7 mouse cellular contexts compared by ENCODE assay signal in genomic region chr13:6648669-6649233, GRCm38 (mm10). TPM values are rescaled to one million over a fixed set of nuclear protein-coding genes. Genes with fewer than 3 reads are reported as not detected.
DNase-seq lines count a peak whose midpoint lies in the region; ATAC-seq lines count a peak whose summit lies in the region.

Gene Pfkp (minus strand): TSS chr13:6648777.

- no peak within 1 kb of the TSS for H3K27ac ChIP-seq in embryonic facial prominence, embryonic 11.5 days (replicated peaks; ENCODE audit: low read depth, low read length)
- no peak within 1 kb of the TSS for H3K27ac ChIP-seq in limb, embryonic 11.5 days (replicated peaks; ENCODE audit: low read depth, low read length)
- peak within 1 kb of the TSS; percentile 78 for H3K27ac ChIP-seq in midbrain, embryonic 14.5 days (replicated peaks; ENCODE audit: low read depth, low read length)

- 3% methylated on average over 34 of the region's 34 CpGs for WGBS in embryonic facial prominence, embryonic 11.5 days
- 3% methylated on average over 34 of the region's 34 CpGs for WGBS in limb, embryonic 11.5 days
- 2% methylated on average over 34 of the region's 34 CpGs for WGBS in midbrain, embryonic 14.5 days

- H3K36me3 ChIP-seq in embryonic facial prominence, embryonic 11.5 days (replicated peaks; ENCODE audit: control insufficient read depth, insufficient read depth, low read depth, low read length): no peaks in the 10 kb centered on the region
- no peaks in the 10 kb centered on the region for H3K36me3 ChIP-seq in limb, embryonic 11.5 days (ENCODE audit: control insufficient read depth, insufficient read depth, low read length)
- H3K36me3 ChIP-seq in midbrain, embryonic 14.5 days (ENCODE audit: control insufficient read depth, insufficient read depth, low read length): no peaks in the 10 kb centered on the region

- peak; percentile 95 for DNase-seq in adrenal gland, postnatal 14 days
- DNase-seq in embryonic facial prominence, embryonic 11.5 days (ENCODE audit: low spot score): peak; percentile 88
- peak; percentile 99 for DNase-seq in heart, adult 11 months
- DNase-seq in kidney, adult 18-20 months: peak; percentile 90
- DNase-seq in limb, embryonic 11.5 days (ENCODE audit: low spot score): peak; percentile 84
- DNase-seq in midbrain, embryonic 14.5 days: peak; percentile 95
- peak; percentile 80 to 94 for DNase-seq in spleen, adult 18-20 months

- ATAC-seq in embryonic facial prominence, embryonic 11.5 days (replicated peaks; ENCODE audit: insufficient number of reproducible peaks, low FRiP score, low TSS enrichment, low read depth): peak; percentile 95
- peak; percentile 93 for ATAC-seq in limb, embryonic 11.5 days (ENCODE audit: insufficient number of reproducible peaks, low FRiP score, low TSS enrichment, low read depth)
- ATAC-seq in midbrain, embryonic 14.5 days (ENCODE audit: low FRiP score, low TSS enrichment): peak; percentile 94

- H3K9me3 ChIP-seq in embryonic facial prominence, embryonic 11.5 days (replicated peaks; ENCODE audit: control insufficient read depth, low read length): no peaks in the 10 kb centered on the region
- no peaks in the 10 kb centered on the region for H3K9me3 ChIP-seq in limb, embryonic 11.5 days (ENCODE audit: control insufficient read depth, low read length)
- no peaks in the 10 kb centered on the region for H3K9me3 ChIP-seq in midbrain, embryonic 14.5 days (ENCODE audit: control insufficient read depth, low read length)

- peak within 1 kb of the TSS; percentile 97 for H3K4me2 ChIP-seq in embryonic facial prominence, embryonic 11.5 days (ENCODE audit: low read depth, low read length)
- H3K4me2 ChIP-seq in limb, embryonic 11.5 days (ENCODE audit: low read depth, severe bottlenecking): peak within 1 kb of the TSS; percentile 99
- peak within 1 kb of the TSS; percentile 99 for H3K4me2 ChIP-seq in midbrain, embryonic 14.5 days (ENCODE audit: low read length)

- H3K9ac ChIP-seq in embryonic facial prominence, embryonic 11.5 days (replicated peaks; ENCODE audit: low read length): peak within 1 kb of the TSS; percentile 49
- no peak within 1 kb of the TSS for H3K9ac ChIP-seq in limb, embryonic 11.5 days (ENCODE audit: low read length)
- peak within 1 kb of the TSS; percentile 71 for H3K9ac ChIP-seq in midbrain, embryonic 14.5 days (replicated peaks; ENCODE audit: low read length)

- peak within 1 kb of the TSS; percentile 50 for H3K4me3 ChIP-seq in embryonic facial prominence, embryonic 11.5 days (ENCODE audit: low read depth, low read length)
- peak within 1 kb of the TSS; percentile 43 for H3K4me3 ChIP-seq in limb, embryonic 11.5 days (ENCODE audit: low read depth, low read length)
- peak within 1 kb of the TSS; percentile 67 for H3K4me3 ChIP-seq in midbrain, embryonic 14.5 days (replicated peaks; ENCODE audit: low read depth, low read length)

- H3K27me3 ChIP-seq in embryonic facial prominence, embryonic 11.5 days (ENCODE audit: control insufficient read depth, insufficient read depth, low read length): no peaks in the 10 kb centered on the region
- H3K27me3 ChIP-seq in limb, embryonic 11.5 days (ENCODE audit: control insufficient read depth, insufficient read depth, low read length): 0 out of 2 replicates have a peak, but pooled peaks cover 2% of the 10 kb centered on the region
- no peaks in the 10 kb centered on the region for H3K27me3 ChIP-seq in midbrain, embryonic 14.5 days (ENCODE audit: control insufficient read depth, insufficient read depth, low read length)

- peaks cover 3% of the 10 kb centered on the region; the same call in 1 of the 2 replicates for H3K4me1 ChIP-seq in embryonic facial prominence, embryonic 11.5 days (ENCODE audit: control insufficient read depth, insufficient read depth, low read length)
- no peaks in the 10 kb centered on the region for H3K4me1 ChIP-seq in limb, embryonic 11.5 days (ENCODE audit: control insufficient read depth, insufficient read depth, low read length)
- 0 out of 2 replicates have a peak, but pooled peaks cover 2% of the 10 kb centered on the region for H3K4me1 ChIP-seq in midbrain, embryonic 14.5 days (ENCODE audit: control insufficient read depth, insufficient read depth, low read length)

RNA-seq across cellular contexts. Expression of gene Pfkp, which starts in this region (rescaled TPM):
- 50.8 and 57.1 TPM in 2 replicates for total RNA-seq in adrenal gland, postnatal 14 days (2021)
- 16.5 and 16.7 TPM in 2 replicates for polyA plus RNA-seq in embryonic facial prominence, embryonic 11.5 days (2014; fragmentation: Nextera tagmentation; extraction: Ambion mirVana)
- polyA plus RNA-seq in limb, embryonic 11.5 days (2014; fragmentation: Nextera tagmentation; extraction: Ambion mirVana): 7.0 and 8.2 TPM in 2 replicates
- 241 and 275 TPM in 2 replicates for polyA plus RNA-seq in midbrain, embryonic 14.5 days (2014; fragmentation: Nextera tagmentation; extraction: Ambion mirVana)

Comparison
In these comparisons a context has a peak if more than half of its experiments do, and no peak if none do; other contexts are left out.
1. RNA of gene Pfkp (polyA plus RNA-seq): 241 to 275 TPM in midbrain, embryonic 14.5 days; 16.5 to 16.7 TPM in embryonic facial prominence, embryonic 11.5 days and 7.0 to 8.2 TPM in limb, embryonic 11.5 days; every median in the first group is over 10 times any median in the second.
2. Peak in every context shown above with its lines, with median percentiles within 50 percentile points of each other: DNase-seq, ATAC-seq, H3K4me2 ChIP-seq and H3K4me3 ChIP-seq.